Mouse (Mus musculus): ENCODE measurements at regions not wholly inside any gene's neighbourhood (a gene's known extent, or its start where the extent isn't known, plus 50 kb on each side); places are given as distances from the start of the nearest gene placed in this dataset.
A peak's percentile ranks its signal among the peaks of the same experiment; 100 is the strongest.

DNA sequence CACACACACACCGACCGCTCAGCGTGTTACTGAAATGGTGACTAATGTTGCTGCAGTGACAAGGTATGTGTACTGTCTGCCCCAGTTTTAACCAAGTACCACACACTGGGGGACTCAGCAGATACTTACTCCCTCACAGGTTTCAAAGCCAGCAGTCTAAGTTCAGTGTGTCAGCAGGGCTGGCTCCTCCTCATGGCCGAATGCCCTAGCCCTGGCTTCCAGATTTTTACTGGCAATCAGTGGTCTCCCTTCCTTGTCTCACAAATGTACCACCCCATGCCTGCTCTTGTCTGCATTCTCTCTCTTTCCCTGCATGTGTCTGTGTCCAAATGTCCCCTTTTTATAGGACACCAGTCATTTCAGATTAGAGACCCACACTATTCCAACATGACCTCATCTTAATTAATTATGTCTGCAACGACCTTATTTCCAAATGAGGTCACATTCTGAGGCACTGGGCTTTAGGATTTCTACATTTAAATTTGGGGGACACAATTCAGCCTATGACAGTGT lies 114.7 kb downstream of the Uri1 start:
- WGBS: 78% methylated on average over 5 of the region's 5 CpGs
- H3K9me3 ChIP-seq: no peaks in the 10 kb centered on the region
- no peaks in the 10 kb centered on the region for H3K36me3 ChIP-seq
- H3K9ac ChIP-seq: no peak overlapping the region
- no peak for ATAC-seq (ENCODE audit: low FRiP score, low read depth)
- H3K4me1 ChIP-seq: peaks cover 6% of the 10 kb centered on the region
- H3K4me2 ChIP-seq (replicated peaks): no peak overlapping the region
- no peak overlapping the region for H3K4me3 ChIP-seq
- H3K27me3 ChIP-seq (replicated peaks): no peaks in the 10 kb centered on the region
- no peak overlapping the region for H3K27ac ChIP-seq

DNA sequence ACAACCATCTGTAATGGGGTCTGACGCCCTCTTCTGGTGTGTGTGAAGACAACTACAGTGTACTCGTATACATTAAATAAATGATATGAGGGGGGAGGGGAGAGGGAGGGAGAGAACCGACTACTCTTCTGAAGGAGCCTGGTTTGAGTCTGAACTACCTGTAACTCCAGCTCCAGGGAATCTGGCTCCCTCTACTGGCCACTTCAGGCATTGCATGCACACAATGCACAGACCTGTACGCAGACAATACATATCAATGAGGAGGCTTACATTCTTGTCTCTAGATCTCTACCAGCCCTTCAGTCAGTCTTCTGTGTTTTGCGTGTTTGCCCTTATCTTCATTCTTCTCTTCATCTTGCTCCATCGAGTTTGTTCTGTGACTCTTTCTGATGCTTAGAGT lies 120.4 kb upstream of the Zfp536 start:
- Histone ChIP-seq H3K27ac (no peak overlapping the region), H3K4me1 (no peaks in the 10 kb centered on the region), H3K36me3 (no peaks in the 10 kb centered on the region), H3K4me2 (replicated peaks) (no peak overlapping the region), H3K4me3 (no peak overlapping the region), H3K27me3 (replicated peaks) (no peaks in the 10 kb centered on the region), H3K9ac (no peak overlapping the region), H3K9me3 (no peaks in the 10 kb centered on the region)
- no peak for ATAC-seq (ENCODE audit: low FRiP score, low read depth)
- 84% methylated on average over 6 of the region's 6 CpGs for WGBS

DNA sequence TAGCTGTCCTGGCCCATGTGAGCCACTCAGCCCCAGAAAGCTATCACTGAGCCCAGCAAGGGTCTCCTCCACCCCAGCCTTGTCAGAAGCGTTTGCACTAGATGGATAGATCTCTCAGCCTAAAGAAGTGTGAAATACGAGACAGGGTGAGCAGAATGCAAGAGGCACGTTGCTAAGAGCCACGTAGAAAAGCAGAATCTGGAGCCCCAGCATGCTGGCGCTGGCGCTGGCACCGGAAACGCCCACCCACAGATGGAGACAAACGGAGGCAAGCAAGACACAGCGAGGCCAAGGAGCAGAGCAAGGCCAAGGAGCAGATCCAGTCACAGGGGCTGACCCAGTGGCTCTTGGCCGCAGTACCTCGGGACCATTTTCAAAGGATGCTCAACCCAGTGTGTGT lies 100.9 kb upstream of the Zfp536 start:
- Histone ChIP-seq H3K27me3 (replicated peaks) (no peaks in the 10 kb centered on the region), H3K4me1 (peaks cover 6% of the 10 kb centered on the region; the same call in 1 of the 2 replicates), H3K9me3 (no peaks in the 10 kb centered on the region), H3K36me3 (no peaks in the 10 kb centered on the region), H3K9ac (no peak overlapping the region), H3K4me3 (no peak overlapping the region), H3K27ac (no peak overlapping the region), H3K4me2 (replicated peaks) (no peak overlapping the region)
- no peak for ATAC-seq (ENCODE audit: low FRiP score, low read depth)
- 65% methylated on average over 12 of the region's 12 CpGs for WGBS

DNA sequence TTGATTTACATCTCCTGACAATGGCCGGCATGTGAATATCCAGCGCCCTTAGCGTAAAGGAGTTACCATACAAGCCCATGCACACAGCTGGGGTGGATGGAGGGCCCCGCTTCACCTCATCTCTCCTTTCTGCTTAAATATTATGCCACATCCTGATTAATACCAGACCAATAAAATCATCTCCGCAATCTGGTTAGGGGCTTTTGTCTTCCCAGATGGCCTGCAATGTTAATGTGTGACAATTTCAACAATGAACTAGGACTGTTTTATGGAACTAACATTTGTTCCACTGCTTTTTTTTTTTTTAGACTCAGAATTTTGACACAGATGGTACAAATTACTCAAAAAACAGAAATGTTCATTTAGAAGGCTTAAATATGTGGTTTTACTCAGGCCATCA lies 97.5 kb upstream of the Zfp536 start:
- Histone ChIP-seq H3K27me3 (replicated peaks) (no peaks in the 10 kb centered on the region), H3K9ac (no peak overlapping the region), H3K4me1 (peaks cover 6% of the 10 kb centered on the region; the same call in 1 of the 2 replicates), H3K9me3 (no peaks in the 10 kb centered on the region), H3K36me3 (no peaks in the 10 kb centered on the region), H3K27ac (no peak overlapping the region), H3K4me2 (replicated peaks) (no peak overlapping the region), H3K4me3 (no peak overlapping the region)
- no peak for ATAC-seq (ENCODE audit: low FRiP score, low read depth)
- 54% methylated on average over 5 of the region's 5 CpGs for WGBS

DNA sequence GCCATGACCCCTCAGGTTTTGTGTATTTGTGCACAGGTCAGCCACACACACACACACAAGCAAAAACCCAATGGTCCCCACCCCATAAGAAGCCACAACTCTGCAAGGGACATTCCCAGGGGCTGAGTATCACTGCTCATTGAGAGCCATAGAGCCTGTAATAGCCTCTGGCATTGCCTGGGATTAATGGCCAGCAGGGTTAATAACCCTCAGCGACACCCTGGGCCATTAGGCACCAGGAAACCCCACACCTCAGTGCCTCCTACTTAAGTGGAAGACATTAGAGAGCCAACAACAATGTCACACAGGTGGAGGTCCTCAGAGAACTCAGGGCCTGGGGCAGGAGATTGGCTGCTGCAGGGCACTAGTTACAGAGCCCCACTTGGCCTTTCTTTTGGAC lies 93.0 kb upstream of the Zfp536 start:
- peaks cover 6% of the 10 kb centered on the region; the same call in 1 of the 2 replicates for H3K4me1 ChIP-seq
- H3K9ac ChIP-seq: no peak overlapping the region
- no peak overlapping the region for H3K27ac ChIP-seq
- no peak for ATAC-seq (ENCODE audit: low FRiP score, low read depth)
- no peak overlapping the region for H3K4me2 ChIP-seq (replicated peaks)
- no peaks in the 10 kb centered on the region for H3K36me3 ChIP-seq
- no peak overlapping the region for H3K4me3 ChIP-seq
- 17% methylated on average over 1 of the region's 1 CpGs for WGBS
- H3K9me3 ChIP-seq: no peaks in the 10 kb centered on the region
- no peaks in the 10 kb centered on the region for H3K27me3 ChIP-seq (replicated peaks)

DNA sequence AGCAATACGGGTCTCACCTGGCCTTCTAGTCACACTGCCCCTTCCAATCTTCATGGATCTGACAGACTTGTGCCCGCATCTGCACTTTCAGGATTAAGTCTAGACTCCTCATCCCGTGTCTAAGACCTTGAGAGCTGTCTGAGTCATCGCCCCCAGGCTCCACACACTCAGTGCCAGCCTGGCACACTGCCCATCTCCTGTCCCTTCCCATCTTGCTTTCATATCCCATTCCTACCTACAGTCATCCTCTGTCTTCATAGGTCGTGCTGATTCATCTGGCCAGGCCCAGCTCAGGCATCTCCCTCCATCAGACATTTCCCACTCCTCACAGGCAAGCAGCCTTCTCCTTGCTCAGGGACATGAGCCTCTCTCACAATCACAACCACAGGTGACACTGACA lies 78.0 kb upstream of the Zfp536 start:
- Histone ChIP-seq H3K9me3 (no peaks in the 10 kb centered on the region), H3K27ac (no peak overlapping the region), H3K27me3 (replicated peaks) (no peaks in the 10 kb centered on the region), H3K9ac (no peak overlapping the region), H3K36me3 (no peaks in the 10 kb centered on the region), H3K4me3 (no peak overlapping the region), H3K4me2 (replicated peaks) (no peak overlapping the region), H3K4me1 (no peaks in the 10 kb centered on the region)
- WGBS: 87% methylated on average over 5 of the region's 5 CpGs
- no peak for ATAC-seq (ENCODE audit: low FRiP score, low read depth)

DNA sequence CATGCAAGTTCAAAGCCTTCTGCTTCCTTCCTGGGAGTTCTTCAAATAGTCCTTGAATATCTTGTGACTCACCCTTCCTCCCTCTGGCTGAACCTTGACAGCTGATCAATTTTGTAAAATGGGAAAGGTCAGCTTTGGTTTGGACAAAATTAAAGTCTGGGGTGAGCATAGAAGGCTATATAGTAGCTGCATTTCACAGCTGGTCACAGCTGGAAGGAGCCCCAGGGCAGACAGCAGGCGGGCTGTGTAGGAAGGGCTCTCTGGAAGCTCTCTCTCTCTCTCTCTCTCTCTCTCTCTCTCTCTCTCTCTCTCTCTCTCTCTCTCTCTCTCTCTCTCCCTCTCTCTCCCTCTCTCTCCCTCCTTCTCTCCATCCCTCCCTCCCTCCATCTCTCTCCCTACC lies 71.8 kb upstream of the Zfp536 start:
- no peaks in the 10 kb centered on the region for H3K9me3 ChIP-seq
- peaks cover 12% of the 10 kb centered on the region for H3K4me1 ChIP-seq
- no peaks in the 10 kb centered on the region for H3K27me3 ChIP-seq (replicated peaks)
- no peaks in the 10 kb centered on the region for H3K36me3 ChIP-seq
- no peak overlapping the region for H3K9ac ChIP-seq
- 40% methylated on average over 1 of the region's 1 CpGs for WGBS
- no peak overlapping the region for H3K4me2 ChIP-seq (replicated peaks)
- H3K4me3 ChIP-seq: no peak overlapping the region
- H3K27ac ChIP-seq: no peak overlapping the region
- ATAC-seq (ENCODE audit: low FRiP score, low read depth): no peak

DNA sequence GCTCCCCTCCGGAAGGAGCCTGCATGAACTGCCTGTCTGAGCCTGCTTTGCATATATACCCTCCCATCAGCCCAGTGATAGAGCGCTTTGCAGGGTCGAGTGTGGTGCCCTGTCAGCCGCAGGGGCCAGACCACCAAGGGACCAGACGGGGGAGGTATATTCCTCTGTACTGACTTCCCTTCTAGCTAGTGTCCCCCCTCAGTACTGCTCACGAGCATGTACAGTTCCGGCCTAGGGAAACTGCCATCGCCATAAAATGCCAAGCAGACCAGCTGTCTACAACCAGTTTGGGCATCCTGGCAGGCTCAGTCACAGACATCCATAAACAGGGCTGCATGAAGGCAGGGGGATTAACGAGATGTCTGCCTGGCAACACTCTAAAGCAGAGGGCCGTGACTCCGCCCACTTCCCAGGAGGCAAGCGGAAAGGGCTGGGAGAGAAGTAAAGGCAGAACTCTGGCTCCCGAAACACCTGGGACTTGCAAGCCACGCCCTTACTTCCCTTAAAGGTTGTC lies 68.6 kb upstream of the Zfp536 start:
- H3K4me1 ChIP-seq: peaks cover 12% of the 10 kb centered on the region
- H3K9me3 ChIP-seq: no peaks in the 10 kb centered on the region
- H3K27me3 ChIP-seq (replicated peaks): no peaks in the 10 kb centered on the region
- H3K36me3 ChIP-seq: no peaks in the 10 kb centered on the region
- H3K27ac ChIP-seq: no peak overlapping the region
- peak overlapping the region; percentile 59 for H3K4me2 ChIP-seq (replicated peaks)
- ATAC-seq (ENCODE audit: low FRiP score, low read depth): peak; percentile 85
- 0 out of 2 replicates have a peak overlapping the region, but pooled peaks have one; percentile 29 for H3K9ac ChIP-seq
- WGBS: 2% methylated on average over 14 of the region's 14 CpGs
- H3K4me3 ChIP-seq: peak overlapping the region; percentile 18

DNA sequence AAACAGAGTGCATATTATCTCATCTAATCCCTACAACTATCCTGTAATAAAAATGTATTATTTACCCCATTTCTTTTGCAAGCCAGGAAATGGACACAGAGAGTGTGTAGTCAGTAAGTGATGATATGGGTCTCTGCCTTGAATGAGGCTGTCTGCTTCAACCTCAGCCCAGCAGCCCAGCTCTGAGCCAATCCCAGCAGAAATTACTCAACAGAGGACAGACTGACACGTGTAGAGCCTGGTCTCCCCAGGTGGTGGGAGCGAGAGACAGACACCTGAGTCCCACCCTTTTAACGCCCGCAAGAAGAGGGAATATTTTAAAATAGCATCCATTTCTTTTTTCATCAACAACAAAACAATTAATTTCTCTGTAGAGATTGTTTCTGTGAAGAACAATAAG lies 68.1 kb upstream of the Zfp536 start:
- 0 out of 2 replicates have a peak, but pooled peaks have one; percentile 45 for ATAC-seq (ENCODE audit: low FRiP score, low read depth)
- Histone ChIP-seq H3K9ac (0 out of 2 replicates have a peak overlapping the region, but pooled peaks have one; percentile 29), H3K36me3 (no peaks in the 10 kb centered on the region), H3K27me3 (replicated peaks) (no peaks in the 10 kb centered on the region), H3K27ac (no peak overlapping the region), H3K4me1 (peaks cover 12% of the 10 kb centered on the region), H3K4me3 (no peak overlapping the region), H3K9me3 (no peaks in the 10 kb centered on the region), H3K4me2 (replicated peaks) (peak overlapping the region; percentile 59)
- 17% methylated on average over 4 of the region's 4 CpGs for WGBS

DNA sequence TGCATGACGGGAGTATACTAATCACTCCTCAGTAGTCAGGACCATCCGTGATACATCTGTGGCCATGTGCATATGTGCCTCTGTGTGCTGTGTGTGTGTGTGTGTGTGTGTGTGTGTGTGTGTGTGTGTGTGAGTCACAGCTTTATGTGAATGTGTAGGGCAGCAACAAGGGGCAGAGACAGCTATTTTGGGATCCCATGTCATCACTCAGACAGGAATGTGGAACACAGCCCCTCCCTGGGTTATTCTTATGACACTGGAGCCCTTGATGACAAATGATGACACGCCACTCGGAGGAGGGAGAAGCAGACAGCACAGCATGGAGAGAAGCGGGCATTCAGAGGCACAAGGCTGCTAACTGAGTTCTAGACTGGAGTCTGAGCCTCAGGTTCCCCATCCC lies 64.4 kb upstream of the Zfp536 start:
- Histone ChIP-seq H3K9ac (no peak overlapping the region), H3K4me3 (no peak overlapping the region), H3K4me1 (peaks cover 12% of the 10 kb centered on the region), H3K27me3 (replicated peaks) (no peaks in the 10 kb centered on the region), H3K36me3 (no peaks in the 10 kb centered on the region), H3K9me3 (no peaks in the 10 kb centered on the region), H3K4me2 (replicated peaks) (no peak overlapping the region), H3K27ac (no peak overlapping the region)
- ATAC-seq (ENCODE audit: low FRiP score, low read depth): no peak
- 83% methylated on average over 5 of the region's 5 CpGs for WGBS

DNA sequence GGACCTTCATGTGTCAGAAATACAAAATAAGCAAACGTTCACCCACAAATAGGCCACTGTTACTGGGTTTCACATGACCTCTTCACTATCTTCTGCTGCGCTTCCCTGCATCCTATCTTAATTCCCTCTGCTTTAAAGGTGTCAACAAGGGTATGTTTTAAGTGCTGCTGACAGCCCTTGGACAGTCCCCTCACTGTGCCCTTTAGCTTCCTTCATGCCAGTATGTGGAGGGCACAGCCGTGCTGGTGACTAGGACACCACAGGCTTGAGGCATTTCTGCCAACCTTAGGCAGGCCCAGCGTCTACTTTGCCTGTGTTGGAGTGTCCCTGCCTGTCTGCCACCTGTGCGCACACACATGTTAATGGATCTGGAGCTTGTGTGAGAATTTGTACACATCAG lies 63.9 kb upstream of the Zfp536 start:
- no peak for ATAC-seq (ENCODE audit: low FRiP score, low read depth)
- H3K4me1 ChIP-seq: peaks cover 10% of the 10 kb centered on the region
- no peak overlapping the region for H3K9ac ChIP-seq
- H3K4me2 ChIP-seq (replicated peaks): no peak overlapping the region
- H3K9me3 ChIP-seq: no peaks in the 10 kb centered on the region
- WGBS: 88% methylated on average over 5 of the region's 5 CpGs
- no peak overlapping the region for H3K27ac ChIP-seq
- H3K4me3 ChIP-seq: no peak overlapping the region
- no peaks in the 10 kb centered on the region for H3K36me3 ChIP-seq
- H3K27me3 ChIP-seq (replicated peaks): no peaks in the 10 kb centered on the region

DNA sequence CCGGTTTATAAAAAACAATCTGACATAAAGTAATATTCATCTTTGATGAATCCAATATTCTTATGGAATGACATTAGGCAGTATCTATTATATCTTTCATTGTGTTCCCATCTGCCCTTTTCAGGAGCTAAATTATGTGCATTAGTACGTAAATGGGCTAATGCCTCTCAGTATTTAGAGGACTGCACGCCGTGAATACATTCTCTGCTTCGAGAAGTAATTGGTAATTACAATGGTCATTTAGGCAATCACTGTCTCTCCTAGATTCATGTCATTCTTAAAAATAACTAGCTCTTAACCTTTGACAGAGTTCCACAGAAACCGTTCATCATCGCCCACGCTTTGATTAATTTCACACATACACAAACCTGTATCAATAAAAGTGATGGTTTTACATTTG lies 60.0 kb upstream of the Zfp536 start:
- Histone ChIP-seq H3K9me3 (no peaks in the 10 kb centered on the region), H3K4me3 (no peak overlapping the region), H3K27me3 (replicated peaks) (no peaks in the 10 kb centered on the region), H3K36me3 (no peaks in the 10 kb centered on the region), H3K4me2 (replicated peaks) (no peak overlapping the region), H3K27ac (no peak overlapping the region), H3K9ac (no peak overlapping the region), H3K4me1 (0 out of 2 replicates have a peak, but pooled peaks cover 3% of the 10 kb centered on the region)
- WGBS: 65% methylated on average over 8 of the region's 8 CpGs
- no peak for ATAC-seq (ENCODE audit: low FRiP score, low read depth)

DNA sequence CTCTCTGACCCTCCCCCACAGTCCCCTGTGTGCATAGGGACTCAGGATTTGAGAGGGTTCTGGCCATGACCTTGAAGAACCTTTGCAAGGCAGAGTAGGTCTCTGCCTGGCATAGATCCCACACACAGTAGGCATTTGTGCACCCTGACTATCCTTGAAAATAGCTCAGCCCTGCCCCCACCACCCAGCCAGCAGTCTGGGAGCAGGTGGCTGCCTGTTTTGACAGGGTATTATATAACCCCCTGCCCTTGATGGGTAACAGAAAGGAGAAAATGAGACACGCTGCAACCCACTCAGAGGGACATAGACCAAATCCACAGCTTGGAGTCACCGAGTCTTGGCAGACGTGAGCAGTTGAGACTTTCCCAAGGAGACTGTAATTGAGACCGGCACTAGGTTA lies 58.9 kb upstream of the Zfp536 start:
- Histone ChIP-seq H3K4me2 (replicated peaks) (no peak overlapping the region), H3K27me3 (replicated peaks) (no peaks in the 10 kb centered on the region), H3K4me3 (no peak overlapping the region), H3K4me1 (peaks cover 6% of the 10 kb centered on the region; the same call in 1 of the 2 replicates), H3K9me3 (no peaks in the 10 kb centered on the region), H3K9ac (no peak overlapping the region), H3K27ac (no peak overlapping the region), H3K36me3 (no peaks in the 10 kb centered on the region)
- WGBS: 52% methylated on average over 4 of the region's 4 CpGs
- 0 out of 2 replicates have a peak, but pooled peaks have one; percentile 25 for ATAC-seq (ENCODE audit: low FRiP score, low read depth)

Measured in neural tube, embryonic 12.5 days (tissue).